Mouse (Mus musculus): Measurements from ENCODE around the gene Klrd1.

DNA sequence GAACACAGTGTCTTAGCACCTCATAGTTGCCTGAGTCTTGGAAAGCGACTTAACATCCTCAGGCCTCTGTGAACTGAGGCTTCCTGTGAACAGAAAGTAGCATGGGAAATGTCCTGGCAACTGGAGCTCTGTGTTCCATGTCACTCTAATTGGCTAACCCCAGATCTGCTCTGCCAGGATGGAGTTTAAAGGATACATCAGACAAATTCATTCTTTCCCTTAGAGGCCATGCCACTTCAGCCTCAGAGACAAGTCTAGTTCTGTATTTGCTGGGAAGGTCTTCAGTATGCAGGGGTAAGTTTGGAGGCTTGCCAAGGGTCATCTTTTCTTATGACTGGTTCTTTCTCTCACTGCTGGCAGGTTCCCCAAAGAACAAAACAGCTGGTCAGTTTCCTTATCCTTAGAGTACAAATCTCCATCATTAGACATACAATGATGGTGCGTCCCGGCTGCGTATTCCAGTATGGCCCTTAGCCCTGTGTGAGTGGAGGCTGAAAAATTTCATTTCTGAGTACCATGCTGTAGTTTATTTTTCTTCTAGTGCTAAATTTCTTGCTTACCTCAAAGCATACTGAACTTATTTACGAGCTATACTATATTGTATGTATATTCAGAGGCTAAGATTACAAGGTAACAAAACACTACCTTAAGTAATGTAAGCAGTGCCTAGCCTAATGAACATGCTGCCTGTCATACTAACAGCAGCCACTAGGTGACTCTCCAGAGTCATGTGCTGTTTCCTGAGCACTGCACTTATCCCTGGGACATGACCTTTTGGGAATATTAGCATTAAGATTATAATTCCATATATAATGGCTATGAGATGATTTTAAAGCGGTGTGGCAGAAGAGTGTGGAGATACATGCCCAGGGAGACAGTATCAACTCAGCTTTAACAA is 47.6 kb upstream of the Klrd1 start:
- TF ChIP-seq CTCF (IDR thresholded peaks at IDR 0.05) (peak; percentile 99; the same call in 1 of the 2 replicates), EP300 (IDR thresholded peaks at IDR 0.05; ENCODE audit: insufficient read depth, low read depth, low read length) (0 out of 2 replicates have a peak, but pooled peaks have one; percentile 25)

All from heart, adult 2 months (tissue).